Mouse (Mus musculus): ENCODE results near the gene Sufu.

DNA sequence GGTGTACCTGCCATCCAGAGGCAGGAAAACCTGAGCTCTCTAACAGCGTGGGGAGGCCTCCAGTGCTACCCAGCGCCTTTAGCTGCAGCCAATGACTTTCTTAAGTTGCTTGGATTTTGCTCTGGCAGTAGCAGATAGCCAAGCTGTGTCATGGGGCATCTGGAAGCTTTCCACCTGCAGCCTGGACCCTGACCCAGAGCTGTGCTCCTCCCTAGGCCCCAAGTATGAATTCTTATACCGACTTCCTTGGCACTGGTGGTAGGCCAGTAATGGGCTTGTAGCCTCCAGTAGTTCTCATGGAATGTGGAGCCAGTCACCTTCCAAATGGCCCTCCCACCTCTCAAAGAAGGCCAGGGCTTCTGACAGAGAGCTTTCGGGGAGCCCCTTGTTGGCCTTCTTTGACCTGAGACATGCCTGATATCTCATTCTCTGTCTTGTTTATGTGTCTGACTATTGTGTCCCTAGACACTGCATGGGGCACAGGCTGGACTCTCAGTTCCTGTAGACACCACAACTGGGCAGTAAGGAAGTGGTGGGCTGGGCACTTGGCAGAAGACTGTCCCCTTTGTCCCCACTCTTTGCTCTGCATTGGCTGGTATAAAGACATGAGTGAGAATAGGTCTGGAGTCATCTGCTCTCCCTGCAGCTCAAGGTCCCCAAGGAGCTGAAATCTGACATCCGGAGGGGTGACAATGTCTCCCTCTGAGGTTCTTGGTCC is 59.5 kb downstream of the Sufu start:
- TF ChIP-seq USF1 (IDR thresholded peaks at IDR 0.05; ENCODE audit: low read depth): no peak
- no peak for TF ChIP-seq POLR2A (IDR thresholded peaks at IDR 0.05; ENCODE audit: insufficient read length, low read depth)
- no peak for TF ChIP-seq TCF12 (IDR thresholded peaks at IDR 0.05; ENCODE audit: insufficient read depth, poor library complexity, severe bottlenecking)
- TF ChIP-seq CEBPB (IDR thresholded peaks at IDR 0.05; ENCODE audit: insufficient read depth, poor library complexity, severe bottlenecking): no peak
- no peak for TF ChIP-seq REST (IDR thresholded peaks at IDR 0.05; ENCODE audit: insufficient read depth, insufficient read length)
- TF ChIP-seq MYOG (IDR thresholded peaks at IDR 0.05; ENCODE audit: control insufficient read depth in 1 of 3, insufficient read depth in 1 of 3, insufficient read length in 2 of 3, low read depth in 2 of 3): no peak
- no peak for TF ChIP-seq MAX (IDR thresholded peaks at IDR 0.05; ENCODE audit: low read depth)
- no peak for TF ChIP-seq E2F4 (IDR thresholded peaks at IDR 0.05; ENCODE audit: insufficient read depth)
- no peak for TF ChIP-seq SRF (IDR thresholded peaks at IDR 0.05; ENCODE audit: control insufficient read depth, insufficient read length, low read depth)
- no peak for TF ChIP-seq MYOD1 (IDR thresholded peaks at IDR 0.05; ENCODE audit: control insufficient read depth in 1 of 3, insufficient read length in 2 of 3, low read depth in 2 of 3)
- TF ChIP-seq POLR2AphosphoS2 (IDR thresholded peaks at IDR 0.05; ENCODE audit: insufficient read length, low read depth): no peak
- no peak for TF ChIP-seq TCF3 (IDR thresholded peaks at IDR 0.05; ENCODE audit: insufficient read length, low read depth)
